Mouse (Mus musculus) megakaryocyte, adult 5-6 weeks (primary cell): ENCODE data around the gene Sash1. TPM values are rescaled to one million over a fixed set of nuclear protein-coding genes. Genes with fewer than 3 reads are reported as not detected.

ENCODE experiments used
- ATAC-seq: 2 replicates; pipeline ENCODE4 v1.8.0; 2016; ENCODE audit warnings: mild to moderate bottlenecking, inconsistent platforms; ENCODE audit not compliant: poor library complexity, severe bottlenecking
- total RNA-seq, 2 experiments: library from RNA; stranded (forward) in 1 of 2; stranded (reverse) in 1 of 2; fragments of 153-499, 151-499 nt in 1 of 2; fragments of 221-1000, 200-1000 nt in 1 of 2; gene quantifications; 2 replicates each; pipeline versions ENCODE4 v1.2.3 to v1.2.4; 2015 to 2017

The Sash1 gene
- total RNA-seq, 2 experiments from 2014 or later: 4.1 to 6.3 TPM

DNA sequence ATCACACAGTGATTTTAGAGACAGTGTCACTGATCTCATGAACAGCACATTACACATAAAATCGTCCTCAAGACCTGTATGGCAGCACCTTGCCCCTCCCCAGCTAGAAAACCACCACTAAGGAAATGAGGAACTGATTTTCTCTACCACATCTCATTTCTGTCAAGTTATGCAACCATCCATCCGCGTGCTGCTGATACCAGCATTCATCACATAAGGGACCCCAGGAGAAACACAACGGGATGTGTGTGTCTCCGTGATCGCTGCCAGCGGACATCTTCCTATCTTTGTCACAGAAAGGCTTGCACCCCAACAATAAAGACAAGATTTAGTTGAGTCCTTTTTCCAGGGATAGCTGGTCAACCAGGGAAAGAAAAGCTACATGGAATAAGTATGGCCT is 27.2 kb downstream of the Sash1 start:
- peak; percentile 94 for ATAC-seq

DNA sequence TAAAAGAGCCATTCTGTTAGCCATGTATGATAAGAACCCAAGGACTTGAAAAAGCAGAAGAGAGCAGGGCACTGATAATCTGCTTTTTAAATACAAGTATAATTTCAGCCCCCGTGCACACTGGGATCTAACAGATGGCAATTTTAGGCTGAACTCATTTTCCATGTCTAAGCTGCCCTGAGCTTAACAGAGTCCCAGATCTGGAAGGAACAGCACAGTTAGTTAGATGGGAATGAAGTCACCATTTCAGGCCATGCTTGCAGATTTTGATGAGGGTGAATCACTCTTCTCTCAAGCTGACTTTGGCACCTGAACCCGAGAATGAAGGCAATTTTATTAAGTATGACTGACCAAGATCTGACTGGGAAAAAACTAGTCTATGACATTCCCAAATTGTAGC is 28.9 kb downstream of the Sash1 start:
- no peak for ATAC-seq

DNA sequence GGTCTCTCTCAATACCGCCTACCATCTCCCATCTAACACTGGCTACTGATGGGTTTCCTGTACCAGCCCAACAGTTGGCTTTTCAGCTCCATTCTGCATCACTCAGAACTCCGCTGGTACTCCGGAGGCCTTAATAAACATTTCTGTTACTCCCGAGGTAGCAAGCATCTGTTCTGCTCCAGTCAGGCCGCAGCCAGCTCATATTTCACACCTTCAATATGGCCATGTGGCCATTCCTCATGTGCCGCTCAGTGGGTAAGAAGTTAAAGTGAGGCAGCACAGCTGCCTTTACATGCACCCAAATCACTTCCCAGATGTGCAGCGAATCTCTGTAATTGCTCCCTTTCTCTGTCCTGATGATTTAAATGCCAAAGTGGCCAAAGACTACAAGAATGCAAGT is 32.5 kb downstream of the Sash1 start:
- ATAC-seq: no peak

DNA sequence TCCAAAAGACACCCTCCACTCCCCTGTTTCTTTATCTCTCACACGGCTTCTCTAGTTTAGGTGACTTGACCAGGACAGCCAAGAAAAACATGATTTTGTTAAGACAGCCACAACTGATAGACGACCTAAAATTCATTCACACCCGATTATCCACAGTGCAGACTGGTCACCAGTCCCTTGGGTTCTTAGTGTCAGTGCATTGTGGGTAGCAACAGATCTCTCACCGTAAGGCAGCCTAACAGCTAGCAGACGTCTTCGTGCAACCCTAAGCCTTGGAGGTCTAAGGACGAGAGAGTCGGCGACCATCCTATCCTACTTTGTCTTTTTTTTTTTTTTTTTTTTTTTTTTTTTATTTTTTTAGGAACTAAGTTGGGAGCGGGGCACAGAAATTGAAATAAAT is 34.2 kb downstream of the Sash1 start:
- no peak for ATAC-seq

DNA sequence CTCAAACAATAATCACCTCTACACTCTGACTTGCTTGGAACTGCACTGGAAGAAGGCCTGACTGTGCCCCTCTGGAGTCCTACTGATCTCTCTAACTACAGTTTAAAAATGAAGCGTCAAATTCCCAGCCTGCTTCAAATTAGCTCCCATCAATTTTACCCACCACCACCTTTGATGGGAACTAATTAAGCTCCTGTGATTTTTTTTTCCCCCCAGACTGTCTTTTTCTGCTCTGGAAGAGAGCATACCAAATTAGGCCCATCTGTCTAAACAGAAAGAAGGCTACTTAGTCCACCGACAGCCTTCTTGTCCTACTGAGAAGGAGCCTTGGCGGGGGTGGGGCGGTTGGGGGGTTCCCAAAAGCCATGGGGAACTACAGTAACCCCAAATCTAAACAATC is 37.9 kb downstream of the Sash1 start:
- ATAC-seq: no peak

DNA sequence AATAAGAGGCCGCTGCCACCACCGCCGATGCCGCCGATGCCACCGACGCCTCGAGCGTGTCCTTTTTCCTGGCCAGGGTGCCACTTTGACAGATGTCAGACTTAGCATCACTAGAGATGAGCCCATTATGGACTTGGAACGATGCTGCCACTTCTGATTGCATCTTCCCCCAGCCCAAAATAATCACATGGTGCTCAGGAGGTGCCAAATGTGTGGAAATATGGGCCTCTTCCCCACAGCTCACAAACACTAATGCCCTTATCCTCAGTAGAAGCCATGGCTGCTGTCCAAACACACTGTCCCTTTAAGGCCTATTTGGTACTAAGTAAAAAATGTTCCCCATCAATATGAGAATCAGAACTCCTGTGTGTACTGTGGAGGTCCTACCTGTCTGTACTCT is 39.6 kb downstream of the Sash1 start:
- no peak for ATAC-seq

DNA sequence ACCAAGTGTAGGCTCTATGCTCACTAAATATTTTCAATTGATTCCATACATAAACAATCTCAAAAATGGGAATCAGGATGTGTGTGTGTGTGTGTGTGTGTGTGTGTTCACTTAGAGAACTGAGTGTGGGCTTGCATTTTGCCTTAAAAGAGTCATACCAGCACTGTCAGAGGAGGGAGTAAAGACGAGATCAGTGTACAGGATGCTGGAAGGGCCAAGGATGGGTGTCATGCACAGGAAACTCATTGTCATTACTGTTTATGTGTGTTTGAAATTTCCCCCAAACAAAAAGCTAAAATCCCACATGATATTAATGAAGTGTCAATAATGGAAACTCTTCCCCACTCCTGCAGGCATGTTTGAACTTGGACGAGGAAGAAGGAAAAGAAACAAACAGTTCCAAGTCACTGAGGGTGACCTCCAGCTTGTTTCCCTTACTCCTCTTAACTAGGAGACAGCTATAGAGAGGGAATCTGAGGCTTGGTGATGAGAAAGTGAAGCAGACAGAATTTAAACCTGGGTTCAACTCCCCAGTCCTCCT is 40.6 kb downstream of the Sash1 start:
- no peak for ATAC-seq

DNA sequence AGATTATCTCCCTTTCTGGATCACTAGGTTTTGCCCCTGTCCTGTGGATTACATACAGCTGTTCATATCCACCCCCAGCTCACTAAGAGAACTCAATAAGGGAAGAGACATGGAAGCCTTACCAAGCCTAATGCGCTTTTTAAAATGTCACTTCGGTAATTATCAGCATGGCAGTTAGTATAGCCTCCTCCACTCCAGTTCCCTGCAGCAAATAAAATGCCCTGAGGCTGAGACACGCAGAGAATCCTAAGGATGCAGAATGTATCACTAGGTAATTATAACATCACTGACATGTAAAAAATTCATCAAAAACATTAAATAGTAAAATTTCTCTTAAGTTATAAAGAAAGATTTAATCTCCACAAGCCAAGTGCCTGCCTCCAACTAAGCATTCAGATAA is 45.9 kb downstream of the Sash1 start:
- no peak for ATAC-seq

DNA sequence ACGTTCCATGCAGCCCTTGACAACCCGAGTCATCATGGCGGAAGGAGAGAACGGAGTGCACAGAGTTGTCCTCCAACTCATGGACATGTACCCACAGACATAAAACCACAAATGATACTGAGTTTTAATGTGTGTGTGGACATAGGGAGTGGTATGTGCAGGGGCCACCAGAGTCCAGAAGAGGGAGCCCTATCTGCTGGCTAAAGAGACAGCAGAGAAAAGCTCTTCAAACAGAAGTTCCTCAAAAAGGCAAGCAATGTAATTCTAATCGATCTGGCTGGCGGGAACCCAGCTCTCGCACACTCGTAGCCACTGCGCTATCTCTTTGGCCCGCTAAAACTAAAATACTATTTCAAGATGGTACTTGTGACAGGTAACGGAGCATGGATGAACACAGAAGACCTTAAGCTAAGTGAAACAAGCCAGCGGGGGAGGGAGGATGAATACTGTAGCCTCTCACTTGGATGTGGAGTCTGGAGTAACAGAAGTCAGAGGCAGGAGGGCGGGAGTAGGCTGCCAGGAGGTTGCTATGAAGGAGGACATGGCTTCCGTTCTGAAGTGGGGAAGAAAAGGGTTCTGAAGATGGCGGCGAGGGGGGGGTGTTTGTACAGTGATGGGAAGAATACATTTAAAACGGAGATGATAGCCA is 51.9 kb downstream of the Sash1 start:
- peak; percentile 75 for ATAC-seq

DNA sequence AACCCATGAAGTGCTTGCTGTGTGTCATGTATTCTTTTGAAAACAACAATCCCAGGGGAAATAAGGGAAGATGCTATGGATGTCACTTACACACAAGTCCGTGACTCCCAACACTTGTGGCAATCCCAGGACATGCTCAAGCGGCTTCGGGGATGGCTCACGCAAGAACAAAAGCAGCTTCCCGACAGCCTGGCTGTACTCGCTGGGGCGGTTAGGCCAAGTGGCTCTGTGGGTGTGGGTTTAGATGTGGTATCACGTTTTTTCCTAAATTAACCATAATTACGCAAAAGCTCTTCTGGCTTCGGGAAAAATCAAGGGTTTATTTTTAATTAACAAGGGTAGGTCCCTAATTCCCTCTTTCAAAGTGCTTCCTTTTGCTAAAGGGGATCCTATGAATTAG is 59.6 kb downstream of the Sash1 start:
- no peak for ATAC-seq

DNA sequence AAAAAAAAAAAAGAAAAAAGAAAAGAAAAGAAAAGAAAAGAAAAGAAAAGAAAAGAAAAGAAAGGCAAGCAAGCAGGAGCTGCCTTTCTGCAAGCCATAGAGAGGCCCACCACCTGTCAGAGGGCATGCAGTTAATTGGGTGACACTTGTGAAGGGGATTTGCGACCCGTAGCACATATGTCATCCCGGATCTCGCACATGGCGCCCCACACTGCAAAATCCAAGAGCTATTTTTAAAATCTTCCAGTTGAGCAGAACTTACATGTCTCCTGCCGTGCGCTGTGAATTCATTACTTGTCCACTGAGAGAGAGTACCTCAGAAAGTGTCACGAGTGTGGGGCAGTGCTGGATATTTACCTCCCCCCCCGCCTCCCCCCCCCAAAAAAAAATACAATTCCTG is 60.0 kb downstream of the Sash1 start:
- ATAC-seq: no peak

DNA sequence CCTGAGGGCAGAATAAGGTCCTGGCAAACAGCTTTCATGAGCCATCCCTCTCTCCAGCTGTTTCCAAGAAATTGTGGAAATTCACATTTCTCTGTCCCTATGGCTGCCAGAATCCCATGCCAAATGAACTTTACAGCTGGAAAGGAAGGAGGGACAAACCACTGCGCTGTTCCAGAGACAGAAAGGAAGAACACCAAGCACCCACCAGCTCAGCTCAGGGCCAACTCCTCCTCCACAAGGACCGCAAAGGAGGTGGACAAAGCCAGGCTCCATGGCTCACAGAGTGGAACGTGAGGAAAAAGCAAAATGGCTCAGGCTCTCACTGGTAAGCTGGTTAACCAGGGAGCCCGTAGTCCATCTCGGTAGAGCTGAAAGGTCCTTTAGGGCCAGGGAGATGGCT is 67.8 kb downstream of the Sash1 start:
- no peak for ATAC-seq

DNA sequence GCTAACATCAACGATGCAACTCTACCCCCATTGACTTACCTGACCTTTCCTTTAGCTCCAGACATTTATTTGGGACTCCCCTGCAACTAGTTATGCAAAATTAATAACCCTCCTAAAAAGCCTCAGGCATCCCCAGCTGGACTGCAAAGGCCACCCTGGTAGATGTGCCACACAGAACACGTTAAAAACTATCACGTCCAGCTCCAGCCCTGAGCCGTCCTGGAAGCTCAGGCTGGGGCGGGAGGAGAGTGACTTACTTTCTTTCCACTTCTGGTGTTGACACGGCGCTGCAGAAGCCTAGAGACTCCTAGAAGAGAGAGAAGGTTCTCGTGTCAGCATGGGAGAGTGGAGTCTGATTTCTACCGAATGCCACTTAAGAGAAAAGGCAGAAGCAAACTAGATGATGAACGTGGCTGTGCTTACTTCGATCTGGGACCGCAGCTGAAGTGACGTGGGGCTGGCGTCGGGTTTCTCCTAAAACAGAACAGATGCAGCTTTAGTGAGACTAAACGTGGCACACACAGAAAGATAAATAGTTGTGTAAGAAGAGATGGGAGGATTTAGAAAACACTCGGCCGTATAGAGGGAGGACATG is 71.8 kb downstream of the Sash1 start:
- ATAC-seq: no peak

DNA sequence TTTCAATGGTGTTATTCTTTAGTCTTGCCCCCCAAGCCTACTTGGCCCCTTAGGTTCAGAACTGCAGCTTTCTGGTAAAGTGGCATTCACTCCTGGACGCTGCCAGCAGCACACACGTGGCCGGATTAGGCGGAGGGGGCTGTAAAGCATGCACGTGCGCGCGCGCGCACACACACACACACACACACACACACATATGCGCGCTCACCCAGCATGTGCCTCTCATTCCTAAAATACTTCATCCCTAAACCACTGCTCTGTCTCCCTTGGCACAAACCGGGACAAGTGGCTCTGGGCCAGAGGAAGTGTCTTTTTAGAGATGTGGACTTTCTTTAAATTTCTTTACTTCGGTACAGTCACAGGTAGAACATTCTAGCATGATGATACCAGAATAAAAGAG is 72.6 kb downstream of the Sash1 start:
- no peak for ATAC-seq

DNA sequence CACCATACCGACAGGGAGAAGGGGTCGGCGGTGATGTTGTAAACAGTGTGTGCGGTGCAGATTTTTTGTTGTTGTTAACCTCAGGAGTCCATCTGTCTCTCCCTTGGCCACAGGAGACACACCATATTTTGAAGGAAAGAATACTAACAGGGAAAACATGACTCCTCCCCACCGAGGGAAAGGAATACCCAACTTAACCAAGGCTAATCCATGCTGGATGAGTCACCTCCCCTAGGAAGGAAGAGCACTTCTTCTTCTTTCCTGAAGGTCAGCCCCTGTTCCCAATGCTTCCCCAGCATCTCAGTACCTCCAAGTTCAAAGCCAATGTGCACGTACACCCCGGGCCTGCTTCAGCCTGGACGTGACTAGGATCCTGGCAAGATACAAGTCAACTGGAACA is 73.1 kb downstream of the Sash1 start:
- no peak for ATAC-seq

DNA sequence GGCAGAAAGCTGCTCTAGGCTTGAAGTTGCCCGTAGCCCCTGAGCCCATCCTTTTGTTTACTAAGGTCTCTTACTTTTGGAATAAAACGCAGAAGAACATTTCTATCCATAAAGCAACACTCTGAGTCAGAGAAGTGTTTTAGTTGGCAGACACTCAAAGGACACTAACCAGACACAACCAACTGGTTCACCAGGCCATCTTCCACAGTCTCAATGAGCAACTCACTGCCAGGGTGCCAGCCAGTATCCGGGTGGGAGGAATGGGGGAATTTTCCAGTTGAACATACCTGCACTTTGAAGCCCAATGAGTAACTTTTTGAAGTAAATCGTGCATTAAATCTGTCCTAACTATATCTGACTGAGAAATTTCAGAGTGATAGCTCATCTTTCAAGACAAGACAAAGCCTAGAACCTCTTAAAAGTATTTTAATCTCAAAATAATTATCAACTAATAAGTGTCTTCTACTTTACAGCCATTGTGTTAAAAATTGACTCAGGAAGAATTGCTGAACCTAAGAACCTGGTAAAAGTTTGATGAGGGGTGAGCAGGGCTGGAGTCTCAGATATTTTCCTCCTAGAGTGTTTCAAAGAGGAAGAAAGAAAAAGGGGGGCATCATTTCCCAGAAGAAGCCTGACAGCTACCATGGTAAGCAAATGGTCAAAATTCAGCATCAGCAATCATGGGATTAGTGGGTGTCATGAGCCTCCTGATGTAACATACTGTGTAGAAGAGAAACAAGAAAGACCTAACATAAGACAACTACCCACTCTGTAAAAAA is 74.4 kb downstream of the Sash1 start:
- ATAC-seq: no peak

DNA sequence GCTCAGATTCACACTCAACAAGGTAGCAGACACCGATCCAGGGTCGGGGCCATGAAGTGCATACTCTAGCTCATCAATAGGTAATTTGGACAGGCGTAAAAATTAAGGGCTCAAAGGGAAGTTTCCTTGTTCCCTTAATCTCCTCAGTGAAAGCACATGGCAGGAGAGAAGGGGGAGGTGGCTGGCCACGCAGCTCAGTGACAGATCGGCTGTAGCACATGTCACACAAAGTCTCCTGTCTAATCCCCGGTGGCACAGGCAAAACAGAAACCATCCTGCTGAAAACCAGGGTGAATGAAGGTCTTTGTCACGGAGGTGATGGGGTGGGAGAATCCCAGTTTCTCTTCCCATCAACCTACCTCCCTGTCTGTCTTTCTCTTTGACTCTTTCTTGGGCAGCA is 75.4 kb downstream of the Sash1 start:
- no peak for ATAC-seq

DNA sequence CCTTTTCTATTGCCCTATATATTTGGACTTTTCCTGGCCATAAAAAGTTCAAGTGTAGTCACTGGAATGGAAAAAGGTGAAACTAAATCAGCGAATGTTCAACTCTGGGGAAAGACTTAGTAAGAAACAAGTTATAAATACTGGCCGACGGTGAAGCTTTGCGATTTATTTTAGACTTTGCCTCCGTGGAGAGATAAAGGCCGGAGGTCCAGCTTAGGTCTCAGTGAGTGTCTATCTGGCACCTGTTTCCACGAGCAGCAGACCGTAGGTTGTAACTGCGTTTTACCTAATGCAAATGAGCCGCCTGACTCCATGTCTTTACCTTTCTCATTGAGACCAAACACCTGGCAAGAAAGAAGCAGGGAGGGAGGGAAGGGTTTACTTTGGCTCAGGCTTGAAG is 77.5 kb downstream of the Sash1 start:
- no peak for ATAC-seq

DNA sequence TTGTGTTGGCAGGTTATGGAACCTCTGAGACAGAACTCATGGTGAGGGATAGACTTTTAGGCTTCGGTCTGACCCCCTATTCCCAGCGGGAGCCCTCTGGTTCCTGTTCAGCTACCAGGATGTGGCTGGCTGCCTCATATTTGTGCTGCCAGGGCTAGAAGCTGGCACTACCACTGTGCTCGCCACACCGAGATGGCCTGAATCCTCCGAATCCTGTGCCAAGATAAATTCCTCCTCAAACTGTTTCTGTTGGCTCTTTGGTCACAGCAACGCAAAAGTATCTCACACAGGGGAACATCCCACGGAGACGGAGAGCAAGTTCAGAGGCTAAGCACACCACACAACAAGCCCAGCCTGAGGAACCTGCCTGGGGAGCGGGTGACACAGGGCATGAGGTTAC is 78.3 kb downstream of the Sash1 start:
- no peak for ATAC-seq

DNA sequence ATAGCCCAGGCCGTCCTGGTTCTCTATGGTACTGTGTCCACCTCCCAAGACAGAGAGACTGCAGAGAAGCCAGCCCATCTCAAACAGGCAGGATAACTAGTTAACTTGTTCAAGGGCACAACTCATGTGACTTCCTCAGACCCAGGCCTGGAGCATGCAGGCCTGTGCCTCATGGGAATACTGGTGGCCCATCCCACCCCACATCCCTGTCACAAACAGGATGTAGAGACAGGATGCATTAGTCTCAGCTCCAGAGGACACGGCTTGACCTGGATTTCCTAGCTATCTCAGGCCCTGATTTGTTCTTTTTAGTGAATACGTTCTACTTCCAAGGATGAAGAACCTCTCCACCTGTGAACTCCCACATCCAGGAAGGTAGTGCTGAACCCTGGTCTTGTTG is 80.5 kb downstream of the Sash1 start:
- ATAC-seq: no peak

DNA sequence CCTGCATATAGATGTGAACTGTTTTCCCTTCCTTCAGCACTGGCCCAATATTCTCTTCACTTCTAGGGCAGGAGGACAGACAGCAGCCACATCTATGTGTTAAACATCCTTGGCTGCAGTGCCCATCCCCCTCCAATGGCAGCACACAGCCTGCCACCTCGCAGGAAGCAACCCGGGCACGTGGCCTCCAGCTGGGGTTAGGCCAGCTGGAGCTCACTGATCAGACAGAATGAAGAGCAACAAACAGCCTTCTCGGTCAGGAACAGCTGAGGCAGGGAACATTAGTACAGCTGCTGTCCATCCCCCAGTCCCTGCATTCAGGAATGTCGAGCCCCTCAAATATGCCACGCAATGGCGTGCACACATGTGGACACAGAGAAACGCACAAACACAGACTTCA is 81.6 kb downstream of the Sash1 start:
- no peak; the same call in 1 of the 2 replicates for ATAC-seq

DNA sequence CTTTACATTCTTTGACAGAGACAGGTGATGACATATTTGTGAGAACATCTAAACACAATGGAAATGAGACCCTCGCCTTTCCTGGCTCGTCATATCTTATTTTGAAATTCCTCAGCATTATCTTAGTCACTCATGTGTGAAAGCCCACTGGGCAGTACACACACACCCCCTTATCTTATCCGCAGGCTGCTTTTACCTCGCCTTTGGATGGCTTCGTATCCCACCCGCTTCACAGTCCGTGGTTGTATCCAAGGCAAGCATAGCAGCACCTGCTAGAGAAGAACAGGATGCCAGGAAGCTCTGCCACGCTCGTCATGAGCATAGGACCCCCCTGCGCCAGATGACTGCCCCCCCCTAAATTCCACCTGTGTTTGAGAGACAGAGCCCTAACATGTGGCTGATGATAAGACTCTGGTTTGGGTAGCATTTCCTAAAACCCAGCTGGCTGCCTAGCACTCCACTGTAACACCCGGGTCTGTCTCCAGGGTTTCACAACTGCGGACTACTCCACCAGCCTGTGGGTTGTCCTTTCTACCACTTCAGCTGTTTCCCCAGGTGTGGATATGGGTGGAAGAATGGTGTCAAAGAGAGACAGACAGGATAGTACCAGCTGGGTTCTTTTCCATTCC is 84.0 kb downstream of the Sash1 start:
- ATAC-seq: no peak
